Mouse (Mus musculus) T-helper 17 cell (primary cell): ENCODE data around the gene Zc3hc1.

Experiments used
- in situ Hi-C, 2 experiments: fragments of 300-600 bp; cut with MboI, MseI; formaldehyde crosslinking; loops; 1 replicate in 1 of 2; 2 replicates in 1 of 2; pipeline ENCODE4 v1.15.1; 2025; ENCODE audit warnings: high pct_unique_total_duplicates in 2 of 2

The Zc3hc1 gene

GRCm38 (mm10) chr6:30375791-30376190 lies 15.0 kb downstream of the Zc3hc1 start:
- in situ Hi-C loops: no loop called here

- in situ Hi-C loops: no loop called here
Measured at GRCm38 (mm10) chr6:30374731-30375510, 15.9 kb downstream of the Zc3hc1 start.

GRCm38 (mm10) chr6:30372627-30373369 lies 18.0 kb downstream of the Zc3hc1 start:
- in situ Hi-C loops: no loop called here

GRCm38 (mm10) chr6:30369291-30369690 lies 21.5 kb downstream of the Zc3hc1 start:
- in situ Hi-C loops: loop anchor here in 1 of 2 experiments (10.0 kb wide), 1 partner anchor 264 kb away; no protein-coding TSS in a partner anchor

GRCm38 (mm10) chr6:30363808-30364207 lies 27.0 kb downstream of the Zc3hc1 start:
- in situ Hi-C loops: loop anchor here in 1 of 2 experiments (10.0 kb wide), 1 partner anchor 259 kb away; no protein-coding TSS in a partner anchor

- in situ Hi-C loops: loop anchor here in 1 of 2 experiments (5.0 to 10.0 kb wide), 2 partner anchors 153 to 255 kb away; no protein-coding TSS in a partner anchor
Measured at GRCm38 (mm10) chr6:30359762-30360509, 30.9 kb downstream of the Zc3hc1 start.

GRCm38 (mm10) chr6:30357561-30358177 lies 33.2 kb downstream of the Zc3hc1 start:
- in situ Hi-C loops: loop anchor here in 1 of 2 experiments (5.0 kb wide), 1 partner anchor 150 kb away; no protein-coding TSS in a partner anchor

- in situ Hi-C loops: loop anchor here in 1 of 2 experiments (5.0 kb wide), 1 partner anchor 149 kb away; no protein-coding TSS in a partner anchor
Measured at GRCm38 (mm10) chr6:30356680-30357079, 34.1 kb downstream of the Zc3hc1 start.

GRCm38 (mm10) chr6:30356161-30356560 lies 34.7 kb downstream of the Zc3hc1 start:
- in situ Hi-C loops: loop anchor here in 1 of 2 experiments (5.0 kb wide), 1 partner anchor 149 kb away; no protein-coding TSS in a partner anchor

GRCm38 (mm10) chr6:30355701-30356100 lies 35.1 kb downstream of the Zc3hc1 start:
- in situ Hi-C loops: loop anchor here in 1 of 2 experiments (5.0 kb wide), 1 partner anchor 148 kb away; no protein-coding TSS in a partner anchor

- in situ Hi-C loops: loop anchor here (5.0 kb wide), 2 partner anchors 52 to 147 kb away; partner anchors contain the start of gene Ube2h (in 1 of the 2)
Measured at GRCm38 (mm10) chr6:30354760-30355159, 36.1 kb downstream of the Zc3hc1 start.

GRCm38 (mm10) chr6:30353661-30354060 lies 37.2 kb downstream of the Zc3hc1 start:
- in situ Hi-C loops: loop anchor here in 1 of 2 experiments (5.0 kb wide), 1 partner anchor 51 kb away; the partner anchor contains the start of gene Ube2h

GRCm38 (mm10) chr6:30352762-30353161 lies 38.1 kb downstream of the Zc3hc1 start:
- in situ Hi-C loops: loop anchor here in 1 of 2 experiments (5.0 kb wide), 1 partner anchor 50 kb away; the partner anchor contains the start of gene Ube2h

- in situ Hi-C loops: loop anchor here in 1 of 2 experiments (5.0 kb wide), 1 partner anchor 49 kb away; the partner anchor contains the start of gene Ube2h
Measured at GRCm38 (mm10) chr6:30351290-30351689, 39.5 kb downstream of the Zc3hc1 start.

GRCm38 (mm10) chr6:30347288-30347801 lies 43.5 kb downstream of the Zc3hc1 start:
- in situ Hi-C loops: loop anchor here in 1 of 2 experiments (10.0 kb wide), 1 partner anchor 513 kb away; no protein-coding TSS in a partner anchor

- in situ Hi-C loops: loop anchor here in 1 of 2 experiments (10.0 kb wide), 1 partner anchor 512 kb away; no protein-coding TSS in a partner anchor
Measured at GRCm38 (mm10) chr6:30346737-30347136, 44.1 kb downstream of the Zc3hc1 start.

- in situ Hi-C loops: loop anchor here in 1 of 2 experiments (10.0 kb wide), 1 partner anchor 509 kb away; no protein-coding TSS in a partner anchor
Measured at GRCm38 (mm10) chr6:30344032-30344431, 46.8 kb downstream of the Zc3hc1 start.

- in situ Hi-C loops: loop anchor here in 1 of 2 experiments (10.0 kb wide), 1 partner anchor 506 kb away; no protein-coding TSS in a partner anchor
Measured at GRCm38 (mm10) chr6:30340231-30340873, 50.5 kb downstream of the Zc3hc1 start.

- in situ Hi-C loops: no loop called here
Measured at GRCm38 (mm10) chr6:30336912-30337311, 53.9 kb downstream of the Zc3hc1 start.
